12 mouse cellular contexts compared by ENCODE assay signal in the genomic region with DNA sequence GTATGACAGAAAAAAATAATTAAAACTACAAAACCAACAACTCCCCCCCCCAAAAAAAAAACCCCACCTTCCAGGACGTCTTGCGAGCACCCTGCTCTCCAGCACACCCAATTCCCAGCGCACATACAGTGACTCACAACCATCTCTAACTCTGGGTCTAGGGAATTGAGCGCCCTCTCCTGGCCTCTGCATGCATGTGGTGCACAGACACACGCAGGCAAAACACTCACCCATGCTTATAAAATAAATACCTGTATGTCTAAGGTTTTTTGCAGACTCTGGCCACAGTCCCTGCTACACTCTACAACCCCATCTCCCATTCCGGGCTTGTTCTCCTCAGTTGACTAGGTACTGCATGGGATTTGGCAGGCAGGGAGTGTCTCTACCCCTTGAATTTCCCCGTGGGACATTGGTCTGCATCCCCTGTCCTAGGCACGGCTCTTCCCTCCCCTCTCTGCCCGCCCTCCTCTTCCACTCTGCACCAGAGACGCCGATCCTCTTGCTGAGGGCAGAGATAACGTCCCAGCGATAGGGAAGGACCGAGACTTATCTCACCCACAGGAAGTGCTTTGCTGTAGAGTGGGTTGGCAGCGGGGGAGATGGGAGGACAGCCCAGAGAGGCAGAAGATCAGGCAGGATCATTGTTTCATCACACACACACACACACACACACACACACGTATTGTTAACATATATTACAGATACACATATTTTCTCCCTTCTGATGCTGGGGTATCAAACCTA. TPM values are rescaled to one million over a fixed set of nuclear protein-coding genes. Genes with fewer than 3 reads are reported as not detected.
DNase-seq lines count a peak whose midpoint lies in the region; ATAC-seq and TF ChIP-seq lines count a peak whose summit lies in the region.
"Had no signal": no experiment of that assay in that cellular context is flagged by ENCODE, and none has a peak within 500 bp of the region (broad histone marks: within the 10 kb centered on the region; RNA-seq: fewer than 3 reads in every experiment).

No protein-coding gene starts in this region.

- H3K4me3 ChIP-seq in spleen, adult 2 months (ENCODE audit: extremely low read depth, insufficient read depth, insufficient read length) = no peak overlapping the region
- H3K4me3 ChIP-seq: embryonic facial prominence, embryonic 12.5 days; stomach, embryonic 15.5 days had no signal

- H3K36me3 ChIP-seq in spleen, adult 2 months (ENCODE audit: control insufficient read depth, insufficient read depth, low read length) = peaks cover 3% of the 10 kb centered on the region; the same call in 1 of the 2 replicates
- H3K36me3 ChIP-seq: embryonic facial prominence, embryonic 12.5 days; stomach, embryonic 15.5 days had no signal

- peaks cover 34% of the 10 kb centered on the region; the same call in 1 of the 2 replicates for H3K4me1 ChIP-seq in spleen, adult 2 months (ENCODE audit: control insufficient read depth, insufficient read depth, insufficient read length)

- peak; percentile 37; the same call in 1 of the 2 replicates for TF ChIP-seq CTCF in spleen, adult 2 months (IDR thresholded peaks at IDR 0.05; ENCODE audit: extremely low read depth, insufficient read depth, insufficient read length, insufficient replicate concordance)

- ATAC-seq in cerebellum, adult (ENCODE audit: insufficient number of reproducible peaks, low FRiP score, low TSS enrichment) = no peak

- intact Hi-C loops in heart, postnatal 36 days (cut with DNase I) = no loop called here

- WGBS in spleen, adult 2 months = 36% methylated on average over 16 of the region's 16 CpGs

- H3K27me3 ChIP-seq in spleen, adult 2 months (ENCODE audit: control insufficient read depth, insufficient read depth, low read length) = no peaks in the 10 kb centered on the region
- H3K27me3 ChIP-seq: stomach, embryonic 15.5 days had no signal

- peak overlapping the region; percentile 37 for H3K27ac ChIP-seq in spleen, adult 2 months (ENCODE audit: insufficient read depth, low read length)
- H3K27ac ChIP-seq: embryonic facial prominence, embryonic 12.5 days; stomach, embryonic 15.5 days had no signal

- no peak for TF ChIP-seq POLR2A in spleen, adult 2 months (IDR thresholded peaks at IDR 0.05; ENCODE audit: low read depth, low read length)

- peak; percentile 92 for DNase-seq in heart, adult 11 months
- no peak for DNase-seq in heart, postnatal 36 days
- peak in 1 of 2 experiments; percentile 47 for DNase-seq in spleen, adult 2 months (ENCODE audit: low read depth in 1 of 2, low spot score in 2 of 2)
- DNase-seq in spleen, postnatal 14 days (ENCODE audit: low spot score in 2 of 2) = no peak
- DNase-seq in liver = peak; percentile 74
- peak; percentile 24 to 30 for DNase-seq in thymus, postnatal 36 days
- no peak for DNase-seq in frontal cortex, postnatal 36 days (ENCODE audit: low spot score in 2 of 2)
- DNase-seq: layer of hippocampus, postnatal 36 days had no signal

RNA-seq across cellular contexts. Expression of a gene that starts 6.3 kb away (rescaled TPM):
- total RNA-seq in heart, postnatal 36 days (2021) = 10 to 100 TPM; 39.9 to 44.8 TPM
- polyA plus RNA-seq in spleen, adult 2 months (2012; rRNA removed) = 110 and 131 TPM in 2 replicates

RNA-seq across cellular contexts. Expression of a gene that starts 16.5 kb away (rescaled TPM):
- total RNA-seq in heart, postnatal 36 days (2021) = not detected
- 0.18 TPM in 1 of 2 replicates, not detected in the other for polyA plus RNA-seq in spleen, adult 2 months (2012; rRNA removed)
- total RNA-seq: layer of hippocampus, postnatal 36 days had no signal
- polyA plus RNA-seq: embryonic facial prominence, embryonic 12.5 days; neural tube, embryonic 11.5 days had no signal

RNA-seq across cellular contexts. Expression of a gene that starts 48.6 kb away (rescaled TPM):
- total RNA-seq in heart, postnatal 36 days (2021) = 1 to 10 TPM; 2.1 to 4.8 TPM
- 0.83 and 1.7 TPM in 2 replicates for polyA plus RNA-seq in spleen, adult 2 months (2012; rRNA removed)

RNA-seq across cellular contexts. Expression of a gene that starts 48.9 kb away (rescaled TPM):
- total RNA-seq in heart, postnatal 36 days (2021) = under 1 TPM; 0.50 to 0.70 TPM
- 0.26 and 0.50 TPM in 2 replicates for polyA plus RNA-seq in spleen, adult 2 months (2012; rRNA removed)

RNA-seq across cellular contexts. Expression of a gene that starts 54.3 kb away (rescaled TPM):
- total RNA-seq in heart, postnatal 36 days (2021) = 1 to 10 TPM; 4.0 to 4.3 TPM
- 4.7 and 5.9 TPM in 2 replicates for polyA plus RNA-seq in spleen, adult 2 months (2012; rRNA removed)

Comparison
In these comparisons a context has a peak if more than half of its experiments do, and no peak if none do; other contexts are left out.
1. DNase-seq: peak in heart, adult 11 months (single experiment), liver (single experiment) and thymus, postnatal 36 days (2 of 2); none in heart, postnatal 36 days (0 of 2), spleen, postnatal 14 days (0 of 2) and frontal cortex, postnatal 36 days (0 of 2).